Mouse (Mus musculus) gastrocnemius, postnatal 14 days (tissue): ENCODE results near the gene Guca1a. TPM values are rescaled to one million over a fixed set of nuclear protein-coding genes. Genes with fewer than 3 reads are reported as not detected.

Source experiments
- DNase-seq: peaks from one replicate; pipeline ENCODE4 v3.0.0; 2021; ENCODE audit warnings: mixed read lengths
- intact Hi-C: fragments of 180-260 bp; cut with DNase I; formaldehyde crosslinking; loops from one replicate; pipeline ENCODE4 v1.15.1; 2025; ENCODE audit warnings: low total_unique reads
- total RNA-seq, 2 experiments: library from RNA; stranded (reverse); gene quantifications; 2 replicates each; pipeline ENCODE4 v1.2.3; 2021

Guca1a gene
- total RNA-seq, 2 experiments from 2014 or later: 0.27 to 0.66 TPM

GRCm38 (mm10) chr17:47368401-47369086 is 31.8 kb downstream of the Guca1a start, which contains the start of gene Mrps10:
Gene Mrps10, plus strand, starts transcription at chr17:47368887.
- intact Hi-C loops: no loop called here
- DNase-seq: peak; percentile 85

GRCm38 (mm10) chr17:47361343-47361742 is 39.0 kb downstream of the Guca1a start:
- intact Hi-C loops: no loop called here

DNA sequence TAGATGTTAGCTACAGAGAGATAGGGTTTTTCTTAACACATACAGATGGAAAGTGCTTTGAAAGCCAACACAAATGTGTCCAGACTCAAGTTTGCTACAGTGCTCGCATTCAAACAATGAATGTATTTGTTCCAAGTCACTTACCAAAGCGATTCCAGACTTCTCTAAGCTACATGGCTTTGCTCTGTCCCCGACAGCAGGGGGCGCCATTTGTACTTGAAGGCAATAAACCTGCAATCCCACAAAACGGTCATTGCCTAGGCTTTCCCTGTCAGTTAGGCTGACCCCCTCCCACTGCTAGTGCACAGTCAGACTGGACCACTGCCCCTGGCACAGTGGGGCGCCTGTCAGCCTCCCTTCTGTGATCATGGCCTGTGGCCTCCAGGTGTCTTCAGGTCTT is 40.4 kb downstream of the Guca1a start:
- DNase-seq: peak; percentile 39
- intact Hi-C loops: no loop called here

More at GRCm38 (mm10) chr17:47361343-47361742, 39.0 kb downstream of the Guca1a start:
- DNase-seq: no peak

GRCm38 (mm10) chr17:47349721-47350319 is 50.6 kb downstream of the Guca1a start:
- DNase-seq: no peak
- intact Hi-C loops: no loop called here

Other genes with a start within 250 kb of the Guca1a start
- 10 to 100 TPM; 36.8 to 40.7 TPM for gene Mrps10, start 31.7 kb downstream of the Guca1a start, total RNA-seq
- under 1 TPM; 0.22 to 0.41 TPM for gene Guca1b, start 15.2 kb downstream of the Guca1a start, total RNA-seq
- under 1 TPM; 0.31 to 0.49 TPM for gene AI661453, start 36.0 kb upstream of the Guca1a start, total RNA-seq
- not detected for gene 1700001C19Rik, start 36.8 kb upstream of the Guca1a start, total RNA-seq
- 10 to 100 TPM in 1 of 2 experiments, 1 to 10 TPM in 1; 9.5 to 10.2 TPM for gene Taf8, start 101.7 kb upstream of the Guca1a start, total RNA-seq
- gene Ccnd3, start 104.5 kb upstream of the Guca1a start, total RNA-seq: 10 to 100 TPM; 57.0 to 63.3 TPM
- 10 to 100 TPM; 12.3 to 14.8 TPM for gene Bysl, start 210.9 kb upstream of the Guca1a start, total RNA-seq
- 10 to 100 TPM; 10.3 to 12.6 TPM for gene Med20, start 211.0 kb upstream of the Guca1a start, total RNA-seq
- gene Gm20517, start 211.0 kb upstream of the Guca1a start, total RNA-seq: 1 to 10 TPM; 1.2 to 1.9 TPM
- gene Usp49, start 230.1 kb upstream of the Guca1a start, total RNA-seq: 1 to 10 TPM; 3.2 to 4.3 TPM